Mouse (Mus musculus): ENCODE measurements around the gene Naxd. TPM values are rescaled to one million over a fixed set of nuclear protein-coding genes. Genes with fewer than 3 reads are reported as not detected.
"Not testable (repeated sequence)": the region's sequence is repeated elsewhere in the genome, so short reads cannot be mapped to it uniquely, and the experiment has no call there.

Naxd gene
- polyA plus RNA-seq, 1 experiment from 2014 or later, result 82.8 TPM

DNA sequence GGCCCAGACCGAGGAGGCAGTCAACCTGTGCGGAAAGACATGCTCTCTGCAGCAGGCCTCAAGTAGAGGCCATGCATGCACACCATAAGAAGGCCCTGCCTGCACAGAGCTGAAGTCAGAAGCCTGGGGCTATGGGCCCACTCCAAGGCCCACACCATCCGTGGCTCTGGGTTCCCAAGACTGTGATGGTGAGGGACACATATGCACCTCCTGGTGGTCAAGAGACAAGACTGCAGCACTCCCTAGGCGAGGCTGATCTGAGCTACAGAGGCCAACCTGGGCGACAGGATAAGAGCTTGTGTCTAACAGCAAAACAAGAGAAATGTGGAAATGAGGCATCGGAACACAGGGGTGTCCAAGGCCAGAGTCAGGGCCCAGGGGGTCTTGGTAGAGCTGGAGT, 49.8 kb downstream of the Naxd start:
- Histone ChIP-seq H3K4me2 (ENCODE audit: low read length) (no peak overlapping the region), H3K9me3 (ENCODE audit: control insufficient read depth, low read length) (no peaks in the 10 kb centered on the region), H3K36me3 (ENCODE audit: control insufficient read depth, insufficient read depth, low read length) (peaks cover 30% of the 10 kb centered on the region), H3K27me3 (ENCODE audit: control insufficient read depth, insufficient read depth, low read length) (no peaks in the 10 kb centered on the region), H3K9ac (ENCODE audit: low read length) (no peak overlapping the region), H3K4me1 (ENCODE audit: control insufficient read depth in 2 of 2, insufficient read depth in 2 of 2, low read length in 2 of 2) (peaks cover 0 to 15% of the 10 kb centered on the region in 2 experiments; a peak in 3 of 4 replicates), H3K4me3 (ENCODE audit: control insufficient read depth in 1 of 2, insufficient read depth in 1 of 2, low read depth in 1 of 2, low read length in 2 of 2) (no peak overlapping the region), H3K27ac (replicated peaks in 1 of 2; ENCODE audit: control insufficient read depth in 1 of 2, insufficient read depth in 1 of 2, low read depth in 2 of 2, low read length in 2 of 2) (no peak overlapping the region)
- WGBS, result 64% methylated on average over 6 of the region's 6 CpGs
- ATAC-seq (ENCODE audit: insufficient number of reproducible peaks, insufficient read depth, low FRiP score, low read depth), result no peak

DNA sequence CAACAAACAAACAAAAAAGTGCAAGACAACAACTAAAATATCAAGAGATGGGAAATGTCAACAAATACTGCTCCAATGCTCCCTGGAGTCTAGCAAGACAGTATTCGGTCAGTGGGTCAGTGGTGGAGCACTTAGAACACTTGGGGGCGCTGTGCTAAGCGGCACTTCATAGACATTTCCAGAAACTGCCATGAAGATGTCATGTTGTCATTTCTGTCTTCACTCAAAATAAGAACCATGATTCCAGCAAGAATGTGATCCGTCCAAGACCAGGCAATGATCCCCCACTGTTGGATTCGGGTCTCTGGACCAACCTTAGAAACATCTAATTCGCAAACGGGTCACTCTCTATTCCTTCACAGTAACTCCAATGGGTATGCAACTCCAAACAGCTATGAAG, 52.4 kb downstream of the Naxd start:
- Histone ChIP-seq H3K9me3 (ENCODE audit: control insufficient read depth, low read length) (no peaks in the 10 kb centered on the region), H3K27ac (replicated peaks in 1 of 2; ENCODE audit: control insufficient read depth in 1 of 2, insufficient read depth in 1 of 2, low read depth in 2 of 2, low read length in 2 of 2) (peak overlapping the region in 1 of 2 experiments; percentile 89; a peak in 1 of 4 replicates), H3K4me3 (ENCODE audit: control insufficient read depth in 1 of 2, insufficient read depth in 1 of 2, low read depth in 1 of 2, low read length in 2 of 2) (peak overlapping the region; percentile 81 to 85; a peak in 3 of 4 replicates), H3K9ac (ENCODE audit: low read length) (peak overlapping the region; percentile 86), H3K4me1 (ENCODE audit: control insufficient read depth in 2 of 2, insufficient read depth in 2 of 2, low read length in 2 of 2) (peaks cover 0 to 17% of the 10 kb centered on the region in 2 experiments; a peak in 3 of 4 replicates), H3K27me3 (ENCODE audit: control insufficient read depth, insufficient read depth, low read length) (no peaks in the 10 kb centered on the region), H3K36me3 (ENCODE audit: control insufficient read depth, insufficient read depth, low read length) (peaks cover 19% of the 10 kb centered on the region; the same call in 1 of the 2 replicates), H3K4me2 (ENCODE audit: low read length) (peak overlapping the region; percentile 72)
- 19% methylated on average over 7 of the region's 7 CpGs for WGBS
- ATAC-seq (ENCODE audit: insufficient number of reproducible peaks, insufficient read depth, low FRiP score, low read depth), result no peak

- peak within 1 kb of the TSS; percentile 81 to 85 for H3K4me3 ChIP-seq (ENCODE audit: control insufficient read depth in 1 of 2, insufficient read depth in 1 of 2, low read depth in 1 of 2, low read length in 2 of 2)
- peak; percentile 68 for ATAC-seq (ENCODE audit: insufficient number of reproducible peaks, insufficient read depth, low FRiP score, low read depth)
- peak within 1 kb of the TSS; percentile 80 to 89 for H3K27ac ChIP-seq (replicated peaks in 1 of 2; ENCODE audit: control insufficient read depth in 1 of 2, insufficient read depth in 1 of 2, low read depth in 2 of 2, low read length in 2 of 2)
- no peaks in the 10 kb centered on the region for H3K27me3 ChIP-seq (ENCODE audit: control insufficient read depth, insufficient read depth, low read length)
- peak within 1 kb of the TSS; percentile 72 for H3K4me2 ChIP-seq (ENCODE audit: low read length)
- H3K4me1 ChIP-seq (ENCODE audit: control insufficient read depth in 2 of 2, insufficient read depth in 2 of 2, low read length in 2 of 2), result peaks cover 0 to 17% of the 10 kb centered on the region in 2 experiments; a peak in 3 of 4 replicates
- peak within 1 kb of the TSS; percentile 86 for H3K9ac ChIP-seq (ENCODE audit: low read length)
- peaks cover 17% of the 10 kb centered on the region; the same call in 1 of the 2 replicates for H3K36me3 ChIP-seq (ENCODE audit: control insufficient read depth, insufficient read depth, low read length)
- H3K9me3 ChIP-seq (ENCODE audit: control insufficient read depth, low read length), result no peaks in the 10 kb centered on the region
- under 1% methylated on average over 53 of the region's 53 CpGs for WGBS
These were observed 53.1 kb downstream of the Naxd start, which contains the start of gene Cars2 for GRCm38 (mm10) chr8:11550281-11550948. Gene Cars2 (minus strand): TSS chr8:11550783.

- not testable (repeated sequence) for ATAC-seq (ENCODE audit: insufficient number of reproducible peaks, insufficient read depth, low FRiP score, low read depth); H3K27me3 ChIP-seq (ENCODE audit: control insufficient read depth, insufficient read depth, low read length); H3K9me3 ChIP-seq (ENCODE audit: control insufficient read depth, low read length); H3K36me3 ChIP-seq (ENCODE audit: control insufficient read depth, insufficient read depth, low read length); H3K4me3 ChIP-seq (ENCODE audit: control insufficient read depth in 1 of 2, insufficient read depth in 1 of 2, low read depth in 1 of 2, low read length in 2 of 2); H3K27ac ChIP-seq (replicated peaks in 1 of 2; ENCODE audit: control insufficient read depth in 1 of 2, insufficient read depth in 1 of 2, low read depth in 2 of 2, low read length in 2 of 2); H3K4me2 ChIP-seq (ENCODE audit: low read length)
- Histone ChIP-seq H3K4me1 (ENCODE audit: control insufficient read depth in 2 of 2, insufficient read depth in 2 of 2, low read length in 2 of 2) (peaks cover 0 to 17% of the 10 kb centered on the region in 2 experiments; a peak in 3 of 4 replicates), H3K9ac (ENCODE audit: low read length) (0 out of 2 replicates have a peak overlapping the region, but pooled peaks have one; percentile 86)
- WGBS, result 83% methylated on average over 3 of the region's 4 CpGs
These were observed 54.2 kb downstream of the Naxd start for GRCm38 (mm10) chr8:11551497-11551896.

DNA sequence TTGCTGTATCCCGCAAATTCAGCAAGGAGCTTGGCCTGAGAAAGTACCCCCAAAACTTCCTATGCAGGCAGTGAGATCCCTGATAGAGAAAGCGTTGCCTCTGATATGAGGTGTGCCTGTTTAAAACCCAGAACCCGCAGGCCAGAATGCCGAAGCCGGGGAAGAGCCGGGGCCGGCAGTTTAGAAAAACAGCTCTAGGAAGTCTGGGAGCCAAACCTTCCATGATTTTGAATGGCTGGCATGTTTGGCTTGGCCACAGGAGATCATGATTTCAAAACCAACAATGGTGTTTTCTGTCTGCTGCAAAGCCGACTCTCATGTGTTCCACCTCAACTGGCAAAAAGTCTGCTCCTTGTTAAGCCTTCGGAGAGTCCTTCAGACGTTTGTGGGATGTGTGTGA, 55.1 kb downstream of the Naxd start:
- Histone ChIP-seq H3K4me2 (ENCODE audit: low read length) (no peak overlapping the region), H3K27me3 (ENCODE audit: control insufficient read depth, insufficient read depth, low read length) (no peaks in the 10 kb centered on the region), H3K9me3 (ENCODE audit: control insufficient read depth, low read length) (no peaks in the 10 kb centered on the region), H3K4me1 (ENCODE audit: control insufficient read depth in 2 of 2, insufficient read depth in 2 of 2, low read length in 2 of 2) (peaks cover 0 to 17% of the 10 kb centered on the region in 2 experiments; a peak in 3 of 4 replicates), H3K4me3 (ENCODE audit: control insufficient read depth in 1 of 2, insufficient read depth in 1 of 2, low read depth in 1 of 2, low read length in 2 of 2) (no peak overlapping the region), H3K36me3 (ENCODE audit: control insufficient read depth, insufficient read depth, low read length) (0 out of 2 replicates have a peak, but pooled peaks cover 2% of the 10 kb centered on the region), H3K27ac (replicated peaks in 1 of 2; ENCODE audit: control insufficient read depth in 1 of 2, insufficient read depth in 1 of 2, low read depth in 2 of 2, low read length in 2 of 2) (no peak overlapping the region), H3K9ac (ENCODE audit: low read length) (no peak overlapping the region)
- 72% methylated on average over 10 of the region's 10 CpGs for WGBS
- ATAC-seq (ENCODE audit: insufficient number of reproducible peaks, insufficient read depth, low FRiP score, low read depth), result no peak

GRCm38 (mm10) chr8:11554799-11555719, 57.8 kb downstream of the Naxd start, which contains the start of gene Ing1:
Gene Ing1 (plus strand): TSS chr8:11555571.
- under 1% methylated on average over 49 of the region's 52 CpGs for WGBS
- Histone ChIP-seq H3K4me1 (ENCODE audit: control insufficient read depth in 2 of 2, insufficient read depth in 2 of 2, low read length in 2 of 2) (peaks cover 0 to 26% of the 10 kb centered on the region in 2 experiments; a peak in 2 of 4 replicates), H3K4me2 (ENCODE audit: low read length) (peak within 1 kb of the TSS; percentile 83), H3K27me3 (ENCODE audit: control insufficient read depth, insufficient read depth, low read length) (no peaks in the 10 kb centered on the region), H3K4me3 (ENCODE audit: control insufficient read depth in 1 of 2, insufficient read depth in 1 of 2, low read depth in 1 of 2, low read length in 2 of 2) (peak within 1 kb of the TSS; percentile 86 to 96), H3K36me3 (ENCODE audit: control insufficient read depth, insufficient read depth, low read length) (no peaks in the 10 kb centered on the region), H3K9me3 (ENCODE audit: control insufficient read depth, low read length) (no peaks in the 10 kb centered on the region), H3K27ac (replicated peaks in 1 of 2; ENCODE audit: control insufficient read depth in 1 of 2, insufficient read depth in 1 of 2, low read depth in 2 of 2, low read length in 2 of 2) (peak within 1 kb of the TSS; percentile 97 to 99), H3K9ac (ENCODE audit: low read length) (peak within 1 kb of the TSS; percentile 97)
- peak; percentile 77 for ATAC-seq (ENCODE audit: insufficient number of reproducible peaks, insufficient read depth, low FRiP score, low read depth)

All from heart, embryonic 14.5 days (tissue).